Mouse (Mus musculus) kidney, adult 8-10 months (tissue): ENCODE measurements around the gene Grm2.
"Not testable (repeated sequence)": the region's sequence is repeated elsewhere in the genome, so short reads cannot be mapped to it uniquely, and the experiment has no call there.

Source experiments
- DNase-seq, 2 experiments: peaks; one replicate each; pipeline ENCODE4 v3.0.0; 2022

The Grm2 gene

GRCm38 (mm10) chr9:106645684-106646271 lies 10.1 kb downstream of the Grm2 start:
- DNase-seq: no peak

GRCm38 (mm10) chr9:106643787-106644186 lies 12.1 kb downstream of the Grm2 start:
- DNase-seq: no peak

- peak; percentile 50 to 82 for DNase-seq
These were observed 12.8 kb downstream of the Grm2 start for GRCm38 (mm10) chr9:106643128-106643527.

GRCm38 (mm10) chr9:106641346-106641745 lies 14.5 kb downstream of the Grm2 start:
- DNase-seq: no peak

- DNase-seq: no peak
These were observed 17.7 kb downstream of the Grm2 start for GRCm38 (mm10) chr9:106638154-106638553.

GRCm38 (mm10) chr9:106632185-106632584 lies 23.7 kb downstream of the Grm2 start:
- no peak for DNase-seq

GRCm38 (mm10) chr9:106627796-106628195 lies 28.1 kb downstream of the Grm2 start:
- not testable (repeated sequence) for DNase-seq

- no peak for DNase-seq
These were observed 29.6 kb downstream of the Grm2 start, which contains the start of gene Iqcf6 for GRCm38 (mm10) chr9:106626282-106626681. TSS of gene Iqcf6 (plus strand) at chr9:106626582.

GRCm38 (mm10) chr9:106617496-106617895 lies 38.4 kb downstream of the Grm2 start:
- no peak for DNase-seq

- DNase-seq: no peak
These were observed 39.6 kb downstream of the Grm2 start for GRCm38 (mm10) chr9:106616306-106616705.

GRCm38 (mm10) chr9:106614616-106615015 lies 41.3 kb downstream of the Grm2 start:
- DNase-seq: no peak

- DNase-seq: no peak
These were observed 41.9 kb downstream of the Grm2 start for GRCm38 (mm10) chr9:106613951-106614350.

GRCm38 (mm10) chr9:106610727-106611126 lies 45.2 kb downstream of the Grm2 start:
- DNase-seq: no peak

GRCm38 (mm10) chr9:106600546-106600945 lies 55.3 kb downstream of the Grm2 start:
- peak in 1 of 2 experiments; percentile 19 for DNase-seq

- no peak for DNase-seq
These were observed 57.4 kb downstream of the Grm2 start for GRCm38 (mm10) chr9:106598466-106598865.

- no peak for DNase-seq
These were observed 60.0 kb downstream of the Grm2 start for GRCm38 (mm10) chr9:106595836-106596235.

GRCm38 (mm10) chr9:106595402-106595801 lies 60.5 kb downstream of the Grm2 start:
- DNase-seq: not testable (repeated sequence)
